ENCODE assay signal across 8 mouse cellular contexts in genomic region chr6:94592710-94593109, GRCm38 (mm10).
A peak's percentile ranks its signal among the peaks of the same experiment; 100 is the strongest.
DNase-seq lines count a peak whose midpoint lies in the region; ATAC-seq lines count a peak whose summit lies in the region.

No protein-coding gene starts in this region.

- no peak overlapping the region for H3K4me3 ChIP-seq in kidney, embryonic 16.5 days (ENCODE audit: low read length)
- H3K4me3 ChIP-seq in forebrain, embryonic 13.5 days, result no peak overlapping the region
- no peak overlapping the region for H3K4me3 ChIP-seq in limb, embryonic 13.5 days

- H3K9ac ChIP-seq in kidney, embryonic 16.5 days (replicated peaks; ENCODE audit: low read length), result no peak overlapping the region
- no peak overlapping the region for H3K9ac ChIP-seq in forebrain, embryonic 13.5 days
- H3K9ac ChIP-seq in limb, embryonic 13.5 days, result no peak overlapping the region

- no peaks in the 10 kb centered on the region for H3K9me3 ChIP-seq in kidney, embryonic 16.5 days (ENCODE audit: low read length)
- H3K9me3 ChIP-seq in forebrain, embryonic 13.5 days (replicated peaks), result no peaks in the 10 kb centered on the region
- no peaks in the 10 kb centered on the region; the same call in 1 of the 2 replicates for H3K9me3 ChIP-seq in limb, embryonic 13.5 days

- WGBS in kidney, embryonic 16.5 days, result 8% methylated on average over 4 of the region's 4 CpGs
- 16% methylated on average over 4 of the region's 4 CpGs for WGBS in forebrain, embryonic 13.5 days
- WGBS in limb, embryonic 13.5 days, result 2% methylated on average over 4 of the region's 4 CpGs

- peak overlapping the region; percentile 23; the same call in 1 of the 2 replicates for H3K4me2 ChIP-seq in kidney, embryonic 16.5 days (replicated peaks; ENCODE audit: low read depth, low read length)
- H3K4me2 ChIP-seq in forebrain, embryonic 13.5 days, result no peak overlapping the region
- H3K4me2 ChIP-seq in limb, embryonic 13.5 days (replicated peaks), result peak overlapping the region; percentile 29

- peak overlapping the region; percentile 50; the same call in 1 of the 2 replicates for H3K27ac ChIP-seq in kidney, embryonic 16.5 days (ENCODE audit: low read length)
- no peak overlapping the region; the same call in 1 of the 2 replicates for H3K27ac ChIP-seq in forebrain, embryonic 13.5 days
- peak overlapping the region; percentile 45; the same call in 1 of the 2 replicates for H3K27ac ChIP-seq in limb, embryonic 13.5 days

- peaks cover 35% of the 10 kb centered on the region for H3K4me1 ChIP-seq in kidney, embryonic 16.5 days (ENCODE audit: insufficient read depth, low read length)
- peaks cover 20% of the 10 kb centered on the region for H3K4me1 ChIP-seq in forebrain, embryonic 13.5 days
- peaks cover 48% of the 10 kb centered on the region for H3K4me1 ChIP-seq in limb, embryonic 13.5 days

- peak; percentile 95 for ATAC-seq in kidney, embryonic 16.5 days (ENCODE audit: low FRiP score, low TSS enrichment)
- ATAC-seq in forebrain, embryonic 13.5 days, result peak; percentile 50
- peak; percentile 74 for ATAC-seq in limb, embryonic 13.5 days (ENCODE audit: low FRiP score, low read depth)

- intact Hi-C loops in left cerebral cortex, postnatal 4 days (cut with DNase I), result no loop called here

- no peaks in the 10 kb centered on the region for H3K36me3 ChIP-seq in kidney, embryonic 16.5 days (ENCODE audit: insufficient read depth, low read length)
- no peaks in the 10 kb centered on the region for H3K36me3 ChIP-seq in forebrain, embryonic 13.5 days (ENCODE audit: poor library complexity, severe bottlenecking)
- H3K36me3 ChIP-seq in limb, embryonic 13.5 days, result no peaks in the 10 kb centered on the region

- H3K27me3 ChIP-seq in kidney, embryonic 16.5 days (ENCODE audit: insufficient read depth, low read length), result no peaks in the 10 kb centered on the region
- H3K27me3 ChIP-seq in forebrain, embryonic 13.5 days, result no peaks in the 10 kb centered on the region
- H3K27me3 ChIP-seq in limb, embryonic 13.5 days, result no peaks in the 10 kb centered on the region

- DNase-seq in kidney, adult 9 months, result no peak
- DNase-seq in embryo, embryonic 10 days (ENCODE audit: low spot score), result peak; percentile 72
- DNase-seq in ovary, postnatal 36 days (ENCODE audit: low spot score), result no peak
- no peak for DNase-seq in left cerebral cortex, postnatal 4 days
- no peak for DNase-seq in adrenal gland, postnatal 36 days
